Mouse (Mus musculus): Measurements from ENCODE around the gene Ubac1. TPM values are rescaled to one million over a fixed set of nuclear protein-coding genes. Genes with fewer than 3 reads are reported as not detected.

Ubac1 gene
- total and polyA plus RNA-seq, 2 experiments: 23.9 to 25.4 TPM

DNA sequence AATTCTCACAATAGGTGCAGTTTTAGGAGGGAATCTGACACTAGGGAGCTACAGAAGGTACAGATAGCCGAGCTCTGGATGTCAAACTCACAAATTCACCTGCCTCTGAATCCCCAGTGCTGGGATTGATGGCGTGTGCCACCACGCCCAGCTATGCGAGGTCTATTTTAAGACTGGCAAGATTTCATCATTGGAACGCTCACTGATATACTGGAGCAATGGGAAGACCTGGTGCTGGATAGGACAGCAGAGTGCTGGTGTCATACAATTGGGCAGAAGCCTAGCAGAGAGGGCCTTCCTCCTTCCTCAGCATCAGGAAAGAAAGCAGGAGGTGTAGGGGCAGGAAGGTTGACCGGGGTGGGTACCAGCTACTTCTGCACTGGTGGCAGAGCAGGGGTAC, 33.7 kb downstream of the Ubac1 start:
- TF ChIP-seq CTCF (IDR thresholded peaks at IDR 0.05; ENCODE audit: low read depth, low read length) (no peak), POLR2A (IDR thresholded peaks at IDR 0.05; ENCODE audit: extremely low read depth, insufficient read depth, low read length) (no peak)
- DNase-seq (ENCODE audit: extremely low read depth, low read depth, low spot score): no peak

DNA sequence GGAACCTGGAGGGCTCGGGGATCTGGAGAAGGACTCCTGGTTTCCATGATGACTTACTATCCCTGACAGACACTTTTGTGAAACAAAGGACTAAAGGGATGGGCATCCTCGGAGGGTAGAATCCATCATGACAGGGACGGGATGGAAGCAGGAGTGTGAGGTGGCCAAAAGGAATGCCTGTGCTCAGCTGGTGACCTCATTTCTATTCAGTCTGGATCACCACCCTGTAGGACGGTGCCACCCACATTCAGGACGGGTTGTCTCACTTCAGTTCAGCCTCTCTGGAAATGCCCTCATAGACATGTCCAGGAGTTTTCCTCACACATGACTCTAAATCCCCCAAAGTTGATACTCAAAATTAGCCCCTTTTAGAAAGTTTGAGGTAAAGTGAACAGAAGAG, 34.9 kb downstream of the Ubac1 start:
- DNase-seq (ENCODE audit: extremely low read depth, low read depth, low spot score): no peak
- Histone ChIP-seq H3K4me3 (ENCODE audit: insufficient read depth, low read depth, low read length) (no peak overlapping the region), H3K9ac (ENCODE audit: low read depth, low read length) (no peak overlapping the region), H3K36me3 (ENCODE audit: control insufficient read depth, insufficient read depth, low read length) (no peaks in the 10 kb centered on the region), H3K79me2 (ENCODE audit: control insufficient read depth, insufficient read depth, low read length) (peaks cover 7% of the 10 kb centered on the region; the same call in 1 of the 2 replicates), H3K27ac (replicated peaks; ENCODE audit: insufficient read depth, low read depth, low read length) (no peak overlapping the region), H3K27me3 (ENCODE audit: control insufficient read depth, insufficient read depth, low read length) (no peaks in the 10 kb centered on the region), H3K4me1 (ENCODE audit: control insufficient read depth, insufficient read depth, low read length) (peaks cover 5% of the 10 kb centered on the region; the same call in 1 of the 2 replicates)
- no peak for TF ChIP-seq CTCF (IDR thresholded peaks at IDR 0.05; ENCODE audit: low read depth, low read length)
- TF ChIP-seq POLR2A (IDR thresholded peaks at IDR 0.05; ENCODE audit: extremely low read depth, insufficient read depth, low read length): no peak
- 87% methylated on average over 5 of the region's 5 CpGs for WGBS

More for the DNA sequence above, 33.7 kb downstream of the Ubac1 start:
- Histone ChIP-seq H3K4me1 (ENCODE audit: control insufficient read depth, insufficient read depth, low read length) (no peaks in the 10 kb centered on the region), H3K27ac (replicated peaks; ENCODE audit: insufficient read depth, low read depth, low read length) (no peak overlapping the region), H3K79me2 (ENCODE audit: control insufficient read depth, insufficient read depth, low read length) (no peaks in the 10 kb centered on the region), H3K4me3 (ENCODE audit: insufficient read depth, low read depth, low read length) (no peak overlapping the region), H3K9ac (ENCODE audit: low read depth, low read length) (no peak overlapping the region), H3K27me3 (ENCODE audit: control insufficient read depth, insufficient read depth, low read length) (no peaks in the 10 kb centered on the region), H3K36me3 (ENCODE audit: control insufficient read depth, insufficient read depth, low read length) (no peaks in the 10 kb centered on the region)
- WGBS: 95% methylated on average over 6 of the region's 6 CpGs

DNA sequence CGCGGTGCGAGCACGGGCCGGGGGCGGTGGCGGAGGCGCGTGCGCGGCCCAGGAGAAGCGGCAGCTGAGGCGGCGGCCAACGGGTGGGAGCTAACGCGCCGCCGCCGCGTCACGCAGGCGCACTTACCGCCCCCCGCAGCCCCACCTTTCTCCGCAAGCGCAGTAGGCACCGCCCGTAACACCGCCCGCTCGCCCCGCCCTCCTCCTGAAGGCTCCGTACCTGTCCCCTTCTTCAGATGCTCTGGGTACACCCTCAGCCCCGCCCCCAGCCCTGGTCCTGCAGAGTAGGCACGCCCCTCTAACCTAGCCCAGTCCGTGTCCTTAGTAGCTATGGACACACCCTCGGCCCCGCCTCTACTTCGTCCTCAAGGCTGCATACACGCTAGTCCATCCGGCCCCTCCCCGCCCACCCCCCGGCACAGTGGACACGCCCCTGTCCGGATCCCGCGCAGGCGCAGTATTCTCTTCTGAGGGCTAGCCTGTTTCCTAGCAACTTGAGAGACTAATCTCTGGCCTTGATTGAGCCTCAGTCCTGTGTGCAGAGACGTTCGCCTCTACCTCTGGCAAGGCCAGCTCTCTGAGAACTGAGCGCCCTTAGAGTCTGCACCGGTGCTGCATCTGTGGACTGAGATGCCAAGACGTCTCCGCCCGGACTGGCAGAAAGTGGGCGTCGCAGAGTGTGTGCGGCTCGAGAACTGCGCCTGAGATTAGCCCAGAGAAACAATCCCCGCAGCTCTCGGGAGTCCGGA, 38.2 kb downstream of the Ubac1 start, which contains the start of gene Camsap1:
Gene Camsap1, minus strand, starts transcription at position 124 of the 749 bp plus-strand sequence.
- peak within 1 kb of the TSS; percentile 71 for H3K9ac ChIP-seq (ENCODE audit: low read depth, low read length)
- no peak within 1 kb of the TSS for H3K27ac ChIP-seq (replicated peaks; ENCODE audit: insufficient read depth, low read depth, low read length)
- TF ChIP-seq POLR2A (IDR thresholded peaks at IDR 0.05; ENCODE audit: extremely low read depth, insufficient read depth, low read length) (0 out of 2 replicates have a peak, but pooled peaks have one; percentile 26), CTCF (IDR thresholded peaks at IDR 0.05; ENCODE audit: low read depth, low read length) (no peak)
- H3K27me3 ChIP-seq (ENCODE audit: control insufficient read depth, insufficient read depth, low read length): no peaks in the 10 kb centered on the region
- H3K4me1 ChIP-seq (ENCODE audit: control insufficient read depth, insufficient read depth, low read length): peaks cover 5% of the 10 kb centered on the region; the same call in 1 of the 2 replicates
- H3K79me2 ChIP-seq (ENCODE audit: control insufficient read depth, insufficient read depth, low read length): peaks cover 7% of the 10 kb centered on the region; the same call in 1 of the 2 replicates
- WGBS: 1% methylated on average over 63 of the region's 64 CpGs
- peak; percentile 99 for DNase-seq (ENCODE audit: extremely low read depth, low read depth, low spot score)
- peak within 1 kb of the TSS; percentile 64 for H3K4me3 ChIP-seq (ENCODE audit: insufficient read depth, low read depth, low read length)
- H3K36me3 ChIP-seq (ENCODE audit: control insufficient read depth, insufficient read depth, low read length): no peaks in the 10 kb centered on the region

DNA sequence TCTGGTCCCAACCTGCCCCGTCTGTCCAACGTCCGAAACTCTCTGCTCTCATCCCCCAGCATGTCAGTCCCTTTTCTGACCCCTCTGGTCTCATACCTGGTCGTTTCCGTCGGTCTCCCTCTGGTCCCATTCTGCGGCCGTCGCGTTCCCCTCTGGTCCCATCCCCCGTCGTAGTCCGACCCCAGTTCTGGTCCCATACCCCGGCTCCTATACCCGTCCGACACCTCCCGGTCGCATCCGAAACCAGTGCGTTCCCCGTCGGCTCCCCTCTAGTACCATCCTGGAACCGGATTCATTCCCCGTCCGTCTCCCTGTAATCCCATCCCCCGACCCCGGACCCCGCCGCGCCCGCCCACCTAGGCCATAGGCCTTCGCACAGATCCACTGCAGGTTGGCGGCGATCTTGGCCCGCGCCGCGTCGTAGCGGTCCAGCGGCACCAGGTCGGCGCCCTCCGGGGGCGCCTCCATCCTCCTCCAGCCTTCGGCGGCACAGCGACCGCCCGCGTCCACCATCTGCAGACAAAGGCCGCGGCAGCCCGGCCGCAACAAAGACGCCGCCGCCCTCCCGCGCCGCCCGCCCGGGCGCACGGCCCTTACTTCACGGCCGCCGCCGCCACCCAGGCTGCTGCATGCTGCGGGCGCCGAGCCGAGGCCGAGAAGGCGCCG, 39.0 kb downstream of the Ubac1 start:
- TF ChIP-seq POLR2A (IDR thresholded peaks at IDR 0.05; ENCODE audit: extremely low read depth, insufficient read depth, low read length) (no peak), CTCF (IDR thresholded peaks at IDR 0.05; ENCODE audit: low read depth, low read length) (no peak)
- H3K4me3 ChIP-seq (ENCODE audit: insufficient read depth, low read depth, low read length): peak overlapping the region; percentile 56
- under 1% methylated on average over 66 of the region's 76 CpGs for WGBS
- peaks cover 13% of the 10 kb centered on the region; the same call in 1 of the 2 replicates for H3K79me2 ChIP-seq (ENCODE audit: control insufficient read depth, insufficient read depth, low read length)
- DNase-seq (ENCODE audit: extremely low read depth, low read depth, low spot score): no peak
- no peak overlapping the region for H3K27ac ChIP-seq (replicated peaks; ENCODE audit: insufficient read depth, low read depth, low read length)
- peak overlapping the region; percentile 71 for H3K9ac ChIP-seq (ENCODE audit: low read depth, low read length)
- no peaks in the 10 kb centered on the region for H3K27me3 ChIP-seq (ENCODE audit: control insufficient read depth, insufficient read depth, low read length)
- no peaks in the 10 kb centered on the region for H3K36me3 ChIP-seq (ENCODE audit: control insufficient read depth, insufficient read depth, low read length)
- peaks cover 5% of the 10 kb centered on the region; the same call in 1 of the 2 replicates for H3K4me1 ChIP-seq (ENCODE audit: control insufficient read depth, insufficient read depth, low read length)

DNA sequence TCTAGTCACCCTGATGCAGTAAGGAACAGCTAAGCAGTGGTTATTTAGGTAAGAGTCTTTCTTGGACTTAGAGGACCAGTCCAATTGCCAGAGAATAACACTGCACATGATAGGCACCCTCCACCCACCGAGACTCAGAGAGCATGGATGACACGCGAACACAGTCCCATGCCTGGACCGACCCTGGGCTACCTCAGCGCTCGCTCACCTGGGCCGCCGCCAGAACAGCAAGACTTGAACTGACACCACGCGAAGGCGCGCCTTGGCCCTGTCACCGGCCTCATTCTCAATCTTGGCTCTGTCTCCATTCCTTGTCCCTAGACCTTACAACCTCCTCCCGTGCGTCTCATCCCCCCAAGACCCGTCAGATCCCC, 39.5 kb downstream of the Ubac1 start:
- 4% methylated on average over 16 of the region's 16 CpGs for WGBS
- peak overlapping the region; percentile 71 for H3K9ac ChIP-seq (ENCODE audit: low read depth, low read length)
- H3K4me3 ChIP-seq (ENCODE audit: insufficient read depth, low read depth, low read length): peak overlapping the region; percentile 56
- no peak overlapping the region for H3K27ac ChIP-seq (replicated peaks; ENCODE audit: insufficient read depth, low read depth, low read length)
- TF ChIP-seq POLR2A (IDR thresholded peaks at IDR 0.05; ENCODE audit: extremely low read depth, insufficient read depth, low read length): no peak
- no peak for TF ChIP-seq CTCF (IDR thresholded peaks at IDR 0.05; ENCODE audit: low read depth, low read length)
- DNase-seq (ENCODE audit: extremely low read depth, low read depth, low spot score): peak; percentile 25
- no peaks in the 10 kb centered on the region for H3K27me3 ChIP-seq (ENCODE audit: control insufficient read depth, insufficient read depth, low read length)
- H3K79me2 ChIP-seq (ENCODE audit: control insufficient read depth, insufficient read depth, low read length): peaks cover 14% of the 10 kb centered on the region; the same call in 1 of the 2 replicates
- H3K4me1 ChIP-seq (ENCODE audit: control insufficient read depth, insufficient read depth, low read length): peaks cover 5% of the 10 kb centered on the region; the same call in 1 of the 2 replicates
- H3K36me3 ChIP-seq (ENCODE audit: control insufficient read depth, insufficient read depth, low read length): no peaks in the 10 kb centered on the region

Measured in liver, adult 2 months (tissue).